Mouse (Mus musculus) spleen, adult 2 months (tissue): ENCODE measurements at regions not wholly inside any gene's neighbourhood (a gene's known extent, or its start where the extent isn't known, plus 50 kb on each side); places are given as distances from the start of the nearest gene placed in this dataset.

ENCODE experiments used
- DNase-seq, 2 experiments: peaks; one replicate each; pipeline versions ENCODE4 v3.0.0 to v3.0.0-alpha.2; 2012 to 2021; ENCODE audit warnings: low spot score in 2 of 2, low read depth in 1 of 2
- H3K27ac ChIP-seq: fragments of 200-500 bp; 2 replicates; pipeline ENCODE4 v1.5.1; 2012; ENCODE audit warnings: low read length, inconsistent platforms; ENCODE audit not compliant: insufficient read depth
- H3K27me3 ChIP-seq: fragments of 200-500 bp; 2 replicates; pipeline ENCODE4 v1.6.1; 2012; ENCODE audit warnings: mild to moderate bottlenecking, moderate library complexity, low read length, inconsistent platforms; ENCODE audit not compliant: control insufficient read depth, insufficient read depth
- H3K36me3 ChIP-seq: fragments of 200-500 bp; 2 replicates; pipeline ENCODE4 v1.6.1; 2012; ENCODE audit warnings: mild to moderate bottlenecking, low read length, inconsistent platforms; ENCODE audit not compliant: control insufficient read depth, insufficient read depth
- H3K4me1 ChIP-seq: fragments of 200-500 bp; 2 replicates; pipeline ENCODE4 v1.6.1; 2011; ENCODE audit warnings: inconsistent platforms; ENCODE audit not compliant: control insufficient read depth, insufficient read depth, insufficient read length
- H3K4me3 ChIP-seq: fragments of 200-500 bp; 2 replicates; pipeline ENCODE4 v1.5.1; 2011; ENCODE audit warnings: mild to moderate bottlenecking, inconsistent platforms; ENCODE audit not compliant: insufficient read depth, insufficient read length; ENCODE audit errors: extremely low read depth
- CTCF ChIP-seq: fragments of 200-500 bp; IDR thresholded peaks from 2 replicates; pipeline ENCODE4 v1.5.1; 2011; ENCODE audit warnings: mild to moderate bottlenecking, inconsistent platforms; ENCODE audit not compliant: insufficient read depth, insufficient read length, insufficient replicate concordance; ENCODE audit errors: extremely low read depth
- POLR2A ChIP-seq: fragments of 200-500 bp; IDR thresholded peaks from 2 replicates; pipeline ENCODE4 v1.6.1; 2011; ENCODE audit warnings: low read depth, low read length, inconsistent platforms
- WGBS: fragments of 180-500 bp; shearing (Covaris S2); methylation state at CpG from one replicate; pipeline ENCODE4 v1.1.7; 2018; 5-methylcytosine and 5-hydroxymethylcytosine counted together

- Histone ChIP-seq H3K4me1 (no peaks in the 10 kb centered on the region), H3K4me3 (no peak overlapping the region), H3K27ac (no peak overlapping the region), H3K27me3 (no peaks in the 10 kb centered on the region), H3K36me3 (no peaks in the 10 kb centered on the region)
- DNase-seq, result no peak
- 85% methylated on average over 3 of the region's 3 CpGs for WGBS
- TF ChIP-seq CTCF (no peak), POLR2A (no peak)
Observed at GRCm38 (mm10) chr12:25861100-25861499, 554.0 kb downstream of the Rnf144a start.

DNA sequence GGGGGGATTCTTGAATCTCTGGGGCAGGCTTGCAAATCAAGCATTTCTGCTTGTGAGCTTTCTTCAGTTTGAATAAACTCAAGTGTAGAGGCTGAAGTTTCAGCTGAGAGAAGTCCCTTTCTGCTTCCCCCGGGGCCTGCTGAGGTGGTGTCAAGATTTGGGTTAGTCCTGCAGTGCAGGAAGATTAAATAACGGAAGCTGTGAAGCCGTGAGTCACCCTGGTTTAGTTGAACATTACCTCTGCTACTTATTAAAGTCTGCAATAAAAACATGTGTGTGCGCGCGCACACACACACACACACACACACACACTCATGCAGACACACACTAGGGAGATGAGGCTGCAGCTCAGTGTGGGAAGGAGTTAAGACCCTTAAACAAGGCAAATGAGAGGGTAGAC lies 556.7 kb downstream of the Rnf144a start:
- no peaks in the 10 kb centered on the region for H3K4me1 ChIP-seq
- no peaks in the 10 kb centered on the region for H3K27me3 ChIP-seq
- no peak for TF ChIP-seq CTCF
- TF ChIP-seq POLR2A, result no peak
- H3K27ac ChIP-seq, result no peak overlapping the region
- no peaks in the 10 kb centered on the region for H3K36me3 ChIP-seq
- DNase-seq, result no peak
- 87% methylated on average over 6 of the region's 6 CpGs for WGBS
- H3K4me3 ChIP-seq, result no peak overlapping the region

GRCm38 (mm10) chr12:25830057-25830456 lies 585.0 kb downstream of the Rnf144a start:
- no peak for DNase-seq

DNA sequence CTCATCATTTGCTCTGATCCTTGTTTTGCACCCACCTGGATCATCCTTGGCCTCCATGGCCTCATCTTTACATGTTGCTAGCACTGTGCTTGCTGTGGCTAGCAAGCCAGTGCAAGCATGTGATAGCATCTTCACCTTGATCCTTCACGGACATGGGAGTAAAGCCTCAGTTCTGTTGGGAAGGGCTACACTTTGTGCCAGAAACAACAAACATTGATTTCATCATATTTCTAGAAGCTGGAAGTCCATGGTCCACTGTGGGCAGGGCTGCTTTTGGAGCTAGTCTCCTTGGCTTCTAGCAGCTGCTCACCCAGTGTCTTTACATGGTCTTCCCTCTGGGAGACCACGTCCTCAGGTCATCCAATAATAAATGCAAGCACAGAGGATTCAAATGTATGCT lies 587.1 kb downstream of the Rnf144a start:
- no peaks in the 10 kb centered on the region for H3K27me3 ChIP-seq
- H3K36me3 ChIP-seq, result no peaks in the 10 kb centered on the region
- no peak for DNase-seq
- H3K4me3 ChIP-seq, result no peak overlapping the region
- WGBS, result 93% methylated on average over 2 of the region's 2 CpGs
- no peaks in the 10 kb centered on the region for H3K4me1 ChIP-seq
- no peak overlapping the region for H3K27ac ChIP-seq
- no peak for TF ChIP-seq CTCF
- no peak for TF ChIP-seq POLR2A

More at GRCm38 (mm10) chr12:25830057-25830456, 585.0 kb downstream of the Rnf144a start:
- no peaks in the 10 kb centered on the region for H3K27me3 ChIP-seq
- TF ChIP-seq CTCF, result no peak
- no peak for TF ChIP-seq POLR2A
- H3K27ac ChIP-seq, result no peak overlapping the region
- WGBS, result 52% methylated on average over 7 of the region's 7 CpGs
- no peaks in the 10 kb centered on the region for H3K4me1 ChIP-seq
- no peaks in the 10 kb centered on the region for H3K36me3 ChIP-seq
- H3K4me3 ChIP-seq, result no peak overlapping the region

- no peak overlapping the region for H3K27ac ChIP-seq
- WGBS, result 31% methylated on average over 3 of the region's 3 CpGs
- H3K4me1 ChIP-seq, result no peaks in the 10 kb centered on the region
- H3K27me3 ChIP-seq, result no peaks in the 10 kb centered on the region
- H3K4me3 ChIP-seq, result no peak overlapping the region
- TF ChIP-seq POLR2A, result no peak
- TF ChIP-seq CTCF, result no peak
- no peak for DNase-seq
- no peaks in the 10 kb centered on the region for H3K36me3 ChIP-seq
Observed at GRCm38 (mm10) chr12:25826928-25827327, 588.1 kb downstream of the Rnf144a start.

- Histone ChIP-seq H3K36me3 (no peaks in the 10 kb centered on the region), H3K27ac (no peak overlapping the region), H3K4me1 (no peaks in the 10 kb centered on the region), H3K4me3 (no peak overlapping the region), H3K27me3 (no peaks in the 10 kb centered on the region)
- TF ChIP-seq CTCF (no peak), POLR2A (no peak)
- DNase-seq, result no peak
- WGBS, result 73% methylated on average over 4 of the region's 4 CpGs
Observed at GRCm38 (mm10) chr12:25826451-25826850, 588.6 kb downstream of the Rnf144a start.

DNA sequence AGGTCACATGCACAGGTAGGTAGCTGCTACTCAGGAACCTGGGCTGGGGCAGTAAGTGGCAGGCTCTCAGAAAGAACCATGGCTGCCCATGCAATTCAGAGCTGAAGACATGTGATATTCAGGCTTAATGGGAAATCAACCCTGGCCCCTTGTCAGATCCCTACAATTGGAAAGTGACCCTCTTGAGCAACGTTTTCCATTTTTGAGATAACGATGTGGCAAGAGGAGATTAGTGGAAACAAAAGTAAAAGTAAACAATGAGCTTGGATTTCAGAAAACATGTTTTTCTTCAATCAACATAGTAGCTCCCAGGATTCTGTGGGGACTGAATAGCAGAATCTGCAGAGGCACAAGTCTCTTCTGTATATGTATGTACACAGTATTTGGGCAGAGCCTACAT lies 598.8 kb downstream of the Rnf144a start:
- H3K27me3 ChIP-seq, result no peaks in the 10 kb centered on the region
- H3K36me3 ChIP-seq, result no peaks in the 10 kb centered on the region
- H3K4me3 ChIP-seq, result no peak overlapping the region
- H3K4me1 ChIP-seq, result no peaks in the 10 kb centered on the region
- no peak for DNase-seq
- 72% methylated on average over 2 of the region's 2 CpGs for WGBS
- TF ChIP-seq CTCF (no peak), POLR2A (no peak)
- no peak overlapping the region for H3K27ac ChIP-seq
